Mouse (Mus musculus) stomach, postnatal 0 days (tissue): ENCODE measurements around the gene Lrrc37a.

Experiments used
- CTCF ChIP-seq: IDR thresholded peaks from 2 replicates; pipeline ENCODE4 v1.5.1; 2016; ENCODE audit warnings: antibody characterized with exemption, low read depth, mild to moderate bottlenecking, moderate library complexity
- EP300 ChIP-seq: optimal IDR thresholded peaks from 2 replicates; pipeline ENCODE3; 2016; ENCODE audit warnings: antibody characterized with exemption

DNA sequence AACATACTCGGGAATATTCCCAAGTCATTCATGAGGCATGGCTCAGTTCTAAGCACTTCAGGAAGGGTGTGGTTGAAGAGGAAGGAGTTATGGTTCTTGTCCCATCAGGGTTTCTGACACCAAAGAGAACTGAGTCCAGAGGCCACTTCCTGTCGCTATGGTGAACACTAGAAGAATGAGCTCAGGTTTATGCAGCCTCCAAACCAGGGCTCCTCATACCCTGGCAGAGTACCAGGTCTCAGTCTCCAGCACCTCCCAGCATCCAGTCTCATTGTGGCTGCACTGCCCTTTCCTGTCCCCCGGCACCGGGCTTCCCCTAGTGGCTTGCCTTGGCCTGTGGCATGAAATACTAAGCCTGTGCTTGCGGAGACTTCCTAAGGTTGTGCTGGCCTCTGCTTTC is 85.2 kb downstream of the Lrrc37a start:
- TF ChIP-seq CTCF: no peak
- no peak for TF ChIP-seq EP300
